Mouse (Mus musculus): ENCODE measurements at regions not wholly inside any gene's neighbourhood (a gene's known extent, or its start where the extent isn't known, plus 50 kb on each side); places are given as distances from the start of the nearest gene placed in this dataset.
"Not testable (repeated sequence)": the region's sequence is repeated elsewhere in the genome, so short reads cannot be mapped to it uniquely, and the experiment has no call there.

DNA sequence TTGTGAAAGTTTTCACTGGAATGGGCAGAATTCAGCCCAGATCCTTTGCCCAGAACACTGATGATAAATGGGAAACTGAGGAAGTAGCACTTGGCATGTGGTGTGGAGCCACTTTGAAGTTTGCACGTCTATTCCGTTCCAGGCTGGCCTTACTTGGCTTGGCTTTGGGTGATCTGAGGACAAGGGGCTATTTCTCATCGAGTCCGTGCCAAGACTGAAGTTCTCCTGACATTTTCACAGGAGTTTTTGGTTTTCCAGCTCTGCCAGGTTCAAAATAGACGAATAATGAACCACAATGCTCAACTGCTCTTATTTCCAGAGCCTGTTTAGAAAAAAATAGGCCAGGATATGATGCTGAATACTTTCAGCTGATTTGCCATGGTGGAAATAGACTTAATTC is 421.8 kb upstream of the Dab2 start:
- Histone ChIP-seq H3K9me3 (ENCODE audit: low read length) (no peaks in the 10 kb centered on the region), H3K4me3 (ENCODE audit: low read length) (no peak overlapping the region)

GRCm38 (mm10) chr15:5891188-5891587 is 408.4 kb upstream of the Dab2 start:
- no peaks in the 10 kb centered on the region for H3K9me3 ChIP-seq (ENCODE audit: low read length)
- 87% methylated on average over 3 of the region's 3 CpGs for WGBS
- no peak for ATAC-seq (ENCODE audit: low FRiP score, low TSS enrichment)
- no peak overlapping the region for H3K27ac ChIP-seq (ENCODE audit: low read length)
- H3K36me3 ChIP-seq (ENCODE audit: insufficient read depth, low read length): no peaks in the 10 kb centered on the region
- H3K9ac ChIP-seq (replicated peaks; ENCODE audit: low read length): no peak overlapping the region
- no peaks in the 10 kb centered on the region for H3K4me1 ChIP-seq (ENCODE audit: insufficient read depth, low read length)
- H3K27me3 ChIP-seq (ENCODE audit: insufficient read depth, low read length): no peaks in the 10 kb centered on the region
- H3K4me3 ChIP-seq (ENCODE audit: low read length): no peak overlapping the region
- H3K4me2 ChIP-seq (replicated peaks; ENCODE audit: low read depth, low read length): no peak overlapping the region

More for the DNA sequence above, 421.8 kb upstream of the Dab2 start:
- H3K4me1 ChIP-seq (ENCODE audit: insufficient read depth, low read length): no peaks in the 10 kb centered on the region
- no peak overlapping the region for H3K4me2 ChIP-seq (replicated peaks; ENCODE audit: low read depth, low read length)
- H3K27me3 ChIP-seq (ENCODE audit: insufficient read depth, low read length): no peaks in the 10 kb centered on the region
- ATAC-seq (ENCODE audit: low FRiP score, low TSS enrichment): no peak
- no peaks in the 10 kb centered on the region for H3K36me3 ChIP-seq (ENCODE audit: insufficient read depth, low read length)
- 88% methylated on average over 5 of the region's 5 CpGs for WGBS
- no peak overlapping the region for H3K27ac ChIP-seq (ENCODE audit: low read length)
- no peak overlapping the region for H3K9ac ChIP-seq (replicated peaks; ENCODE audit: low read length)

- Histone ChIP-seq H3K27me3 (ENCODE audit: insufficient read depth, low read length) (no peaks in the 10 kb centered on the region), H3K4me3 (ENCODE audit: low read length) (no peak overlapping the region), H3K36me3 (ENCODE audit: insufficient read depth, low read length) (no peaks in the 10 kb centered on the region), H3K9ac (replicated peaks; ENCODE audit: low read length) (no peak overlapping the region), H3K4me2 (replicated peaks; ENCODE audit: low read depth, low read length) (no peak overlapping the region), H3K9me3 (ENCODE audit: low read length) (no peaks in the 10 kb centered on the region), H3K27ac (ENCODE audit: low read length) (no peak overlapping the region), H3K4me1 (ENCODE audit: insufficient read depth, low read length) (no peaks in the 10 kb centered on the region)
- WGBS: 45% methylated on average over 3 of the region's 3 CpGs
- ATAC-seq (ENCODE audit: low FRiP score, low TSS enrichment): no peak
Measured at GRCm38 (mm10) chr15:5892034-5892433, 407.6 kb upstream of the Dab2 start.

GRCm38 (mm10) chr15:5895688-5896470 is 403.7 kb upstream of the Dab2 start:
- ATAC-seq (ENCODE audit: low FRiP score, low TSS enrichment); H3K9me3 ChIP-seq (ENCODE audit: low read length); H3K9ac ChIP-seq (replicated peaks; ENCODE audit: low read length); H3K27ac ChIP-seq (ENCODE audit: low read length); H3K27me3 ChIP-seq (ENCODE audit: insufficient read depth, low read length); H3K4me3 ChIP-seq (ENCODE audit: low read length); H3K36me3 ChIP-seq (ENCODE audit: insufficient read depth, low read length); H3K4me2 ChIP-seq (replicated peaks; ENCODE audit: low read depth, low read length); H3K4me1 ChIP-seq (ENCODE audit: insufficient read depth, low read length): not testable (repeated sequence)
- WGBS: 87% methylated on average over 5 of the region's 5 CpGs

GRCm38 (mm10) chr15:5915261-5915660 is 384.3 kb upstream of the Dab2 start:
- Histone ChIP-seq H3K9ac (replicated peaks; ENCODE audit: low read length) (no peak overlapping the region), H3K4me2 (replicated peaks; ENCODE audit: low read depth, low read length) (no peak overlapping the region), H3K9me3 (ENCODE audit: low read length) (no peaks in the 10 kb centered on the region), H3K4me1 (ENCODE audit: insufficient read depth, low read length) (no peaks in the 10 kb centered on the region), H3K4me3 (ENCODE audit: low read length) (no peak overlapping the region), H3K36me3 (ENCODE audit: insufficient read depth, low read length) (no peaks in the 10 kb centered on the region), H3K27me3 (ENCODE audit: insufficient read depth, low read length) (no peaks in the 10 kb centered on the region), H3K27ac (ENCODE audit: low read length) (no peak overlapping the region)
- ATAC-seq (ENCODE audit: low FRiP score, low TSS enrichment): no peak
- 3% methylated on average over 2 of the region's 2 CpGs for WGBS

- Histone ChIP-seq H3K4me2 (replicated peaks; ENCODE audit: low read depth, low read length) (no peak overlapping the region), H3K27ac (ENCODE audit: low read length) (no peak overlapping the region), H3K9me3 (ENCODE audit: low read length) (no peaks in the 10 kb centered on the region), H3K9ac (replicated peaks; ENCODE audit: low read length) (no peak overlapping the region), H3K4me3 (ENCODE audit: low read length) (no peak overlapping the region), H3K36me3 (ENCODE audit: insufficient read depth, low read length) (no peaks in the 10 kb centered on the region), H3K4me1 (ENCODE audit: insufficient read depth, low read length) (no peaks in the 10 kb centered on the region), H3K27me3 (ENCODE audit: insufficient read depth, low read length) (no peaks in the 10 kb centered on the region)
- no peak for ATAC-seq (ENCODE audit: low FRiP score, low TSS enrichment)
- 53% methylated on average over 4 of the region's 4 CpGs for WGBS
Measured at GRCm38 (mm10) chr15:5920058-5920457, 379.5 kb upstream of the Dab2 start.

DNA sequence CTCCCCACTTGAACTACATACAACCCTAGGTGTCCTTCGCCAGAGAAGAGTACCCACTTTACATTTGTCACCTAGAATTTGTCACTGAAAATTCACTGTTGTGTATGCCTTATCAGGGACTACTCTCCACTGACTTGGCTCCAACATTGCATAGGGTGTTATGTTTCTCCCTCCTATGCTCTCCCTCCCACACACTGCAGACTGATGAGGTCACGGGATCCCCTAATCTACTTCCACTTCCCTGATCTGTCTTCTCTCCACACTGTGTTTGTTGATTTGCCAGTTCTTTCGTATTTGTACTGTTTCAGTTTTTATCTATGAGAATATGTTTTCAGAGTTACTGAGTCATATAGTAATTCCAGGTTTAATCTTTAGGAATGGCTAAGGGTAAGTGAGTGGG is 371.8 kb upstream of the Dab2 start:
- no peak overlapping the region for H3K9ac ChIP-seq (replicated peaks; ENCODE audit: low read length)
- H3K27ac ChIP-seq (ENCODE audit: low read length): no peak overlapping the region
- H3K36me3 ChIP-seq (ENCODE audit: insufficient read depth, low read length): no peaks in the 10 kb centered on the region
- no peaks in the 10 kb centered on the region for H3K4me1 ChIP-seq (ENCODE audit: insufficient read depth, low read length)
- no peak overlapping the region for H3K4me3 ChIP-seq (ENCODE audit: low read length)
- no peaks in the 10 kb centered on the region for H3K9me3 ChIP-seq (ENCODE audit: low read length)
- WGBS: 47% methylated on average over 3 of the region's 3 CpGs
- no peak overlapping the region for H3K4me2 ChIP-seq (replicated peaks; ENCODE audit: low read depth, low read length)
- no peaks in the 10 kb centered on the region for H3K27me3 ChIP-seq (ENCODE audit: insufficient read depth, low read length)
- ATAC-seq (ENCODE audit: low FRiP score, low TSS enrichment): 0 out of 2 replicates have a peak, but pooled peaks have one; percentile 27

DNA sequence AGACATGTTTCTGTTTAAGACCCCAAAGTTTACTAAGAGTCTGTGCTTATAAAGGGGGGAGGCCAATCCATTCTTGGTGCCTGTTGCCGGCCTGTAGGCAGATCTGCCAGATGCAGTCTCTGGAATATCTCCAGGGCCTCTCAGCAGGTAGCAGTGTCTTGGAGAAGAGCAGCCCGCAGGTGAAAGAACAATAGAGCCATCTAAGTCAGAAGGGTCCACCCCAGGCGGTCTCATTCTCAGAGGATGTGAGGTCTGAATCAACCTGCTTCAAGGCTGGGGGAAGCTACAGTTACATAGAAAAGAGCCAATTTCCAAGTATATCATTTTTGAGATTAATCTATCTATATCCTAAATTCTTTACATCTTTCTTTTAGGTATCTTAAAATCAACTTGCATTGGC is 366.0 kb upstream of the Dab2 start:
- no peak overlapping the region for H3K9ac ChIP-seq (replicated peaks; ENCODE audit: low read length)
- H3K4me1 ChIP-seq (ENCODE audit: insufficient read depth, low read length): no peaks in the 10 kb centered on the region
- H3K9me3 ChIP-seq (ENCODE audit: low read length): no peaks in the 10 kb centered on the region
- H3K27me3 ChIP-seq (ENCODE audit: insufficient read depth, low read length): no peaks in the 10 kb centered on the region
- no peak overlapping the region for H3K4me2 ChIP-seq (replicated peaks; ENCODE audit: low read depth, low read length)
- ATAC-seq (ENCODE audit: low FRiP score, low TSS enrichment): no peak
- 69% methylated on average over 3 of the region's 3 CpGs for WGBS
- H3K36me3 ChIP-seq (ENCODE audit: insufficient read depth, low read length): no peaks in the 10 kb centered on the region
- H3K27ac ChIP-seq (ENCODE audit: low read length): no peak overlapping the region
- H3K4me3 ChIP-seq (ENCODE audit: low read length): no peak overlapping the region

- H3K9me3 ChIP-seq (ENCODE audit: low read length): no peaks in the 10 kb centered on the region
- no peak overlapping the region for H3K4me3 ChIP-seq (ENCODE audit: low read length)
- no peak overlapping the region for H3K4me2 ChIP-seq (replicated peaks; ENCODE audit: low read depth, low read length)
- ATAC-seq (ENCODE audit: low FRiP score, low TSS enrichment): peak; percentile 35; the same call in 1 of the 2 replicates
- 13% methylated on average over 2 of the region's 2 CpGs for WGBS
- H3K27me3 ChIP-seq (ENCODE audit: insufficient read depth, low read length): no peaks in the 10 kb centered on the region
- H3K4me1 ChIP-seq (ENCODE audit: insufficient read depth, low read length): 0 out of 2 replicates have a peak, but pooled peaks cover 9% of the 10 kb centered on the region
- no peaks in the 10 kb centered on the region for H3K36me3 ChIP-seq (ENCODE audit: insufficient read depth, low read length)
- no peak overlapping the region for H3K9ac ChIP-seq (replicated peaks; ENCODE audit: low read length)
- H3K27ac ChIP-seq (ENCODE audit: low read length): no peak overlapping the region
Measured at GRCm38 (mm10) chr15:5940945-5941344, 358.6 kb upstream of the Dab2 start.

DNA sequence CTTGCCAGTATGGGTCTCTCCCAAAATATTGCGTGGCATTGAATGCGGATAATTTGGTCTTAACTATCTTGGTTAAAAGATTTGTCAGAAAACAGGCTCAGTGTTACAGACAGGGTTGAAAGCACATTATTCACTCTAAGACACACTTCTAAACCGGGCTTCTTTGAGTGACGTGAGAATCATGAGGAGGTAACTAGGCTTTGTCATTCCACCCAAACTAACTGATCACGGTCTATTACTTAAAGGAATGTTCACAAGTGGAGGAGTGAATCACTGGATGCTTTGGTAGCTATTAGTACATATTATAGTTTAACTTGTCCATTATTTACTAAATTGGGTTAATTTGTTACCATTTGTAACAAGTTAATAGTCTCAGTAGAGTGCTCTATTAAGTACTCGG is 352.9 kb upstream of the Dab2 start:
- Histone ChIP-seq H3K27ac (ENCODE audit: low read length) (no peak overlapping the region), H3K4me3 (ENCODE audit: low read length) (no peak overlapping the region), H3K9ac (replicated peaks; ENCODE audit: low read length) (no peak overlapping the region), H3K4me2 (replicated peaks; ENCODE audit: low read depth, low read length) (no peak overlapping the region), H3K27me3 (ENCODE audit: insufficient read depth, low read length) (no peaks in the 10 kb centered on the region), H3K36me3 (ENCODE audit: insufficient read depth, low read length) (no peaks in the 10 kb centered on the region), H3K9me3 (ENCODE audit: low read length) (no peaks in the 10 kb centered on the region), H3K4me1 (ENCODE audit: insufficient read depth, low read length) (0 out of 2 replicates have a peak, but pooled peaks cover 4% of the 10 kb centered on the region)
- peak; percentile 77; the same call in 1 of the 2 replicates for ATAC-seq (ENCODE audit: low FRiP score, low TSS enrichment)
- WGBS: 68% methylated on average over 6 of the region's 6 CpGs

All from kidney, embryonic 16.5 days (tissue).